Mouse (Mus musculus) adipocyte (in vitro differentiated cells): Measurements from ENCODE around the gene Zfp597.
"Not testable (repeated sequence)": the region's sequence is repeated elsewhere in the genome, so short reads cannot be mapped to it uniquely, and the experiment has no call there.

Source experiments
- DNase-seq: peaks from one replicate; pipeline ENCODE4 v3.0.0-alpha.2; 2016; ENCODE audit warnings: low spot score

Gene Zfp597

DNA sequence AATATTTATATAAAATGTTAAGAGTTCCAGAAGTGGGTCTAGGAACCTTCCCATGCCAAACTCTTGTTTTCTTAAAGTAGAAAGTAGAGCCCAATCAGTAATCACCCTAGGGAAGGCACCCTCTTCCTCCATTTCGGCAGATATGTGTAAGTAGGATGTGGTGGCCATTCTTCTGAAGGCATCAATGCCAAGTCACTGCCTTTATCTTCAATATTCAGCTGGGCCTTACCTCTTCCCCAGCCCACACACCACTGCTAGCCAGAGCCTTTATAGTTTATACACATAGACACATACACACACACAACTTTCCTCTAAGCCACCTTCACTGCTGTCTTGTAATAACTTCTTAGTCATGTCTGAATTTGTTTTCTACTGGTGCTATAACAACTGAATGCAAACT, 28.6 kb downstream of the Zfp597 start:
- no peak for DNase-seq

DNA sequence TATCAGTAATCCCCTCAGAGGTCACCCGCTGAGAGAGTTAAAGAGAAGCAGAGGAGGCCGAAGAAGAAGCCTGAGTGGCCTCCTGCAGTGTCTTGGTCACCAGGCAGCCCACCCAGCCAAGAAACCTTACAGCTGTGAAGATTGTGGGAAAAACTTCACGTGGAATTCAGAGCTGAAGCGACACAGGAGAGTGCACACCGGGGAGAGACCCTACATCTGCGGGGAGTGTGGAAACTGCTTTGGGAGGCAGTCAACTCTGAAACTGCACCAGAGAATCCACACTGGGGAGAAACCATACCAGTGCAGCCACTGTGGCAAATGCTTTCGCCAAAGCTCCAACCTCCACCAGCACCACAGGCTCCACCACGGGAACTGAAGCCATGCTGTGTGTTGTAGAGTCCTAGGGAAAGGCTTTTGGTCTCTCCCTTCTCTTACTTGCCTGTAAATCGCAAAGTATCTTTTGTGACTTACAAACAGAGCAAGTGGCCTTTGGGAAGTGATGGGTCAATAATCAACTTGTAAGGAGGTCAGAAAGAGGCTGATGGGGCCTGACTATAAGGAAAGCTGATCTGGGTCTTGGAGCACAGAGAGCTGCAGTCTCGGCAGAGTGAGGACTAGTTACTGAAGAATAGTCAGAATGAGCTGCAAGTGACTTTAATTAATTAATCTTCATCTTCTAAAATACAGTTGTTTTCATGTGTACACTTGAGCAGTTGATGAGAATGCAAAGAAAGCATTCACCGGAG, 29.8 kb downstream of the Zfp597 start:
- DNase-seq: no peak

GRCm38 (mm10) chr16:3852586-3852985, 31.8 kb downstream of the Zfp597 start:
- no peak for DNase-seq

DNA sequence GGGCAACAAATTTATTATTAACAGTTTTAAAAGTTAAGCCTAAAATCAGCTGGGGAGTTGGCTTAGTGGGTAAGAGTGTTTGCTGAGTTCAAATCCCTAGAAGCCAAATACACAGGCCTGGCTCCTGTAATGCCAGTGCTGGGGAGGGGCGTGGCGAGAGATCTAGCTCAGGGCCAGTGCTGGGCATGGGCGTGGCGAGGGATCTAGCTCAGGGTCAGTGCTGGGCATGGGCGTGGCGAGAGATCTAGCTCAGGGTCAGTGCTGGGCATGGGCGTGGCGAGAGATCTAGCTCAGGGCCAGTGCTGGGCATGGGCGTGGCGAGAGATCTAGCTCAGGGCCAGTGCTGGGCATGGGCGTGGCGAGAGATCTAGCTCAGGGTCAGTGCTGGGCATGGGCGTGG, 33.1 kb downstream of the Zfp597 start:
- not testable (repeated sequence) for DNase-seq

DNA sequence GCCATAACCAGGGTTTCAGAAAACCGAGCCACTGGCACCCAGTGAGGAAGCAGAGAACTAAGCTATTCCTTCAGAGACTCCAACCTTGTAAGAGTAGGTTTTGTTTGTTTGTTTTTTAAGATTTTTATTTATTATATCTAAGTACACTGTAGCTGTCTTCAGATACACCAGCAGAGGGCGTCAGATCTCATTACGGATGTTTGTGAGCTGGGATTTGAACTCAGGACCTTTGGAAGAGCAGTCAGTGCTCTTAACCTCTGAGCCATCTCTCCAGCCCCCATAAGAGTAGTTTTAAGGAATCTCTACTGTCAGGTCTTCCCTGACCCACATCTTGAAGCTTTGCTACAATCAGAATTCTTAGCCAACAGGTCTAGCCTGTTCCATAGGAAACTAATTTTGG, 35.9 kb downstream of the Zfp597 start:
- DNase-seq: no peak

DNA sequence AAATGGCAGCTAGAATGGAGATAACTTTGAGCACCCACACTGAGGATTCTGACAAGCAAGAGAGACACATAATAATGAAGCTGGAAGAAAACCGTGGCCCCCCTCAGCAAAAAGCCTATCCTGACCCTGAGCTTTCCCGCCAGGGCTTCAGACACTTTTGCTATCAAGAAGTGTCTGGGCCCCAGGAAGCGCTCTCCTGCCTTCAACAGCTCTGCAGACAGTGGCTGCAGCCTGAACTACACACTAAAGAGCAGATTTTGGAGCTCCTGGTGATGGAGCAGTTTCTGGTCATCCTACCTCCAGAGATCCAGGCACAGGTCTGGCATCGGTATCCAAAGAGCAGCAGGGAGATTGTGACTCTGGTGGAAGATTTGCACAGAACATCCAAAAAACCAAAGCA, 36.5 kb downstream of the Zfp597 start:
- peak; percentile 15 for DNase-seq

DNA sequence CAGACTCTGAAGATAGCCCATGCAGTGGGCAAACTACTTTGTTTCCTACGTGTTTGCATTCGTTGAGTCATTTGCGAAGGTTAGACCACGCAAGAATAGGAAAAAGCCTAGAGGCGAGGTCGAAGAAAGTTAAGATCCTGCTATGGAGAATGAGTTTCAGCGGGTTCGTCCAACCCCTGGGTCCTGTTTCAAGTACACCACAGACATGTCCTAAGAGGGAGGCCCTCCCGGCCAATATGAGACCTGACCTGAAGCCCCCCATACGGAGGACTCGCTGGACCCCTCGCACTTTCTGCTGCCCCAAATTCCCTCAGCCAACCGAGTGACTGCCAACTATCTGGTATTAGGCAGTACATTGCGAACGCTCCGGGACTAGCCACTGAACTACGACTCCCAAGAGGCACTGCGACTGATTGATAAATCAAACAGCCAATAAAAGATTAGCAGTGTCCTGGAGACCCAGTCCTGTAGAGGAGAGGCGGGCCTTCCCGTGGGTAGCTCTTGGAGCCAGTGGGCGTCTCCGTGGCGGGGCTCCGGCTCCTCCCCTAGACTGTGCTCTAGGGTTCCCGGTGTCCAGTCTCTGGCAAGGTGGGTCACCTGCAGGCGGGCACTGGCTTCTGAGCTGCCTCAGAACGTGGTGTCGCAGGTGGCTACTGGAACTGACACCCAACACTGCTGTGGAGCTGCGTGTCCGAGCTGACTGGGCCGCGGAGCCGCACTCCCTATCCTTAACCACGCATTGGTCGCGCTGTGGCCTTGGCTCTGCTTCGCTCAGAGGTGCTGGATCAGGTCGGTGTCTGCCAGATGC, 37.4 kb downstream of the Zfp597 start, which contains the start of gene Zfp174:
Gene Zfp174, plus strand, starts transcription at position 558 of the 808 bp plus-strand sequence.
- peak; percentile 98 for DNase-seq

GRCm38 (mm10) chr16:3843796-3844195, 40.6 kb downstream of the Zfp597 start:
- DNase-seq: no peak

DNA sequence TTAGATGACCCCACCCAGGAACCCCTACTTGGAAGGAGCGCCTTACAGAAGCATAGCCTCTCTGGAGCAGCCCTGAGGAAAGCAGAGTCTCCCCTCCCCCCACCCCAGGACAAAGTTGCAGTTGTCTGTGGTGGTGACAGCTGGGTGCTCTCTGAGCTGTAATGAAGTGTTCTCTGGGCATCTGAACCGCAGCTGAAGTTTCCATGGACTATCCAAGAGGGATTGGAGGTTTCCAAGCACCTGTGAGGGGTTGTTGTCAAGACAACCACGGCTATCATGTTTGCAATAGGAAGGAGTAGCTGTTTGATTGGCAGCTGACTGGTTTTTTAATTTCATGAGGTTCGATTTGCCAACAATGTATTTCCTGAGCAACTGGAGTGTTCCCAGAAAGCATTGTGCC, 41.4 kb downstream of the Zfp597 start:
- peak; percentile 12 for DNase-seq

DNA sequence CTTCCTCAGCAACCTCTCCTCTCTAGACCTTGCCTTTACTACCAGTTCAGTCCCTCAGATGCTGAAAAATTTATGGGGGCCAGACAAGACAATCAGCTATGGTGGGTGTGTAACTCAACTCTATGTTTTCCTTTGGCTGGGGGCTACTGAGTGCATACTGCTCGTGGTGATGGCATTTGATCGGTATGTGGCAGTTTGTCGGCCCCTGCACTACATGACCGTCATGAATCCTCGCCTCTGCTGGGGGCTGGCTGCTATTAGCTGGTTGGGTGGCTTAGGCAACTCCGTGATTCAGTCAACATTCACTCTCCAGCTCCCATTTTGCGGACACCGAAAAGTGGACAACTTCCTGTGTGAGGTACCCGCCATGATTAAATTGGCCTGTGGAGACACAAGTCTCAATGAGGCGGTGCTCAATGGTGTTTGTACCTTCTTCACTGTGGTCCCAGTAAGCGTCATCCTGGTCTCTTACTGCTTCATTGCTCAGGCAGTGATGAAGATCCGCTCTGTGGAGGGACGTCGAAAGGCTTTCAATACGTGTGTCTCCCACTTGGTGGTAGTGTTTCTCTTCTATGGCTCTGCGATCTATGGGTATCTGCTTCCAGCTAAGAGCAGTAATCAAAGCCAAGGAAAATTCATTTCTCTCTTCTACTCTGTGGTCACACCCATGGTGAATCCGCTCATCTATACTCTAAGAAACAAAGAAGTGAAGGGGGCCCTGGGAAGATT, 45.0 kb downstream of the Zfp597 start:
- DNase-seq: no peak

DNA sequence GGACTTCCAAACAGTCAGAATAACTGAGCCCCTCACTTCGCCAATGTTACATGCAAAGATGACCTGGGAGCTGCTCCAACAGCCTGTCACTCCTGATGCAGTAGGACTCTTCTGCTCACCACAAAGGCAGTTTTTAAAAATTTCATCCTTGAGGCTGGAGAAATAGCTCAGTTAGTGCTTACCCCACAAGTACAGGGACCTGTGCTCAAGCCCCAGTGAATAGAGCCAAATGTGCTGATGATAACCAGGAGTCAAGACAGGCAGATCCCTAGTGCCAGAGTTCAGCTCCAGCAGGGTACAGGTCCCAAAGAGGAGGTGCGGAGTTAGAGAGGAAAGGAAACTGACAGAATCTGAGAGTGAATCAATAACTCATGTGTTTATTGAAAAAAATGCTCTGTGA, 48.9 kb downstream of the Zfp597 start:
- DNase-seq: no peak

- no peak for DNase-seq
Measured at GRCm38 (mm10) chr16:3830588-3831109, 53.7 kb downstream of the Zfp597 start, which contains the start of gene Olfr15. Gene Olfr15 (plus strand): TSS chr16:3830878.

DNA sequence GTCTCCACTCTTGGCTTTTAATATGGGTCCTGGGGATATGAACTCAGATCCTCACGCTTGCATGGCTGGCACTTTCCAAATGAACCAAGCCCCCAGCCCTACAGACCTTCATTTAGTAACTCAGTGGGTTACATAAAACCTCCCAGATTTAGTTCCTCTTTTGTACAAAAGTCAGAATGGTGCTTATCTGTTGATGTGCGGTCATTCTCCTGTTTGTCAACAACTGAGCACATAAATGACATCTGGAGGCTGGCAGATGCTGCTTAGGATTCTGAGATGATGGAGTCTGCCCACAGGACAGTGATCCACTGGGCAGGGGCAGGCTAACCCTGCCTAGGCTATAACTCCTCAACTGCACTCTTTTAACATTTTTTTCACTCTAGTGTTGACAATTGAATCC, 54.6 kb downstream of the Zfp597 start:
- DNase-seq: no peak

GRCm38 (mm10) chr16:3828021-3828420, 56.3 kb downstream of the Zfp597 start:
- no peak for DNase-seq

DNA sequence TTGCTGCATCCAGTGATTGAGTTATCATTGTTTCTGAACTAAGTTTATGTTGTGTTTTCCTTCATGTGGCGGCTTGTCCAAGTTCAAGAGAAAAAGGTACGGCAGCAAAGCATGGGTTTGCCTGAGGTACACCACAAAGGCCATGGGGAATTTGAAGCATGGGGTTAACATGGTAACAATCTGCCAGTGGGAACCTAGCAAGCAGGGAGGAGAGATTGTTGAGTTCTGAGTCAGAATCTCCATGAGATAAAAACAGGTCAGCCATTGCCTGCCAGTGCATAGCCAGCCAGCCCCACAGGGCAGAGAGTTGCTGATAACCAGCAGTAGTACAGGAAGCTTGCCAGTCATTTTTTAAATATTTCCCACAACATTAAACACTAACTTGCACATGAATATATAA, 64.2 kb downstream of the Zfp597 start:
- no peak for DNase-seq

DNA sequence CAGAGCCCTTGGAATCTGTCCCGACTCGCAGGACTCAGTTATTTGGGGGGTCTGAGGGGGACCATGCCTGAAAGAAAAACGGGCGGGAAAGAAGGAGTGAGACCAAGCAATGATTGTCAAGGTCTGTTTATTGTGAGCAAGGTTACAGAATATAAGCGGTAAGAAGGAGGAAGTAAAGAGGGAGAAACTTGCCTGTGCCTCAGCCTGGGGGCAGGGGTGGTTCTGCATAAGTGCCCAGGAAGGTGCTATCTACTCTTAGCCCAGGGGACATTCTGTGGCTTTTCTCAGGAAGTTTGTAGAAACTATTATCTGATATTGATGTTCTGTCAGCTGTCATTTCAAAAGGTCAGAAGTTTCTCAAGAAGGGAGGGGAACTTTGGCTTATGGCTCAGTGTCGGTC, 69.7 kb downstream of the Zfp597 start:
- DNase-seq: not testable (repeated sequence)
